Mouse (Mus musculus) ES-E14 (cell line): Measurements from ENCODE around the gene 1600002K03Rik.

Experiments
- CHD2 ChIP-seq: IDR thresholded peaks from 2 replicates; pipeline ENCODE4 v1.6.1; 2014; ENCODE audit warnings: mild to moderate bottlenecking, low read depth, low read length, inconsistent platforms
- HCFC1 ChIP-seq: IDR thresholded peaks from 2 replicates; pipeline ENCODE4 v1.6.1; 2012; ENCODE audit warnings: low read length, inconsistent platforms, borderline replicate concordance; ENCODE audit not compliant: insufficient read depth
- MAFK ChIP-seq: IDR thresholded peaks from 2 replicates; pipeline ENCODE4 v1.6.1; 2014; ENCODE audit warnings: mild to moderate bottlenecking, low read depth, low read length, inconsistent platforms; ENCODE audit not compliant: insufficient read depth
- ZC3H11A ChIP-seq: IDR thresholded peaks from 2 replicates; pipeline ENCODE4 v1.6.1; 2012; ENCODE audit warnings: low read depth, mild to moderate bottlenecking, inconsistent platforms, low read length, borderline replicate concordance
- ZNF384 ChIP-seq: IDR thresholded peaks from 2 replicates; pipeline ENCODE4 v1.6.1; 2012; ENCODE audit warnings: low read depth, low read length, inconsistent platforms

- TF ChIP-seq HCFC1 (no peak), MAFK (no peak), ZNF384 (no peak), CHD2 (no peak), ZC3H11A (no peak)
These were observed 36.4 kb upstream of the 1600002K03Rik start for GRCm38 (mm10) chr10:80136179-80136951.
